Mouse (Mus musculus): Measurements from ENCODE around the gene Serinc3.
"Not testable (repeated sequence)": the region's sequence is repeated elsewhere in the genome, so short reads cannot be mapped to it uniquely, and the experiment has no call there.

Gene Serinc3
- long read RNA-seq, experiment 1, partial matches to known transcripts: 3 of 14 reads
- long read RNA-seq, experiment 1, other reads (novel, unspliced or antisense): 7 of 14 reads
- long read RNA-seq, experiment 2, partial matches to known transcripts: 3 of 14 reads
- long read RNA-seq, experiment 2, other reads (novel, unspliced or antisense): 9 of 14 reads

- intact Hi-C loops (cut with DNase I): loop anchor here (5.0 kb wide), 1 partner anchor 42 kb away; the partner anchor contains the start of gene Ttpal
Observed at GRCm38 (mm10) chr2:163644575-163645385, at the start of gene Serinc3. Serinc3 (minus strand) TSS chr2:163645131.

DNA sequence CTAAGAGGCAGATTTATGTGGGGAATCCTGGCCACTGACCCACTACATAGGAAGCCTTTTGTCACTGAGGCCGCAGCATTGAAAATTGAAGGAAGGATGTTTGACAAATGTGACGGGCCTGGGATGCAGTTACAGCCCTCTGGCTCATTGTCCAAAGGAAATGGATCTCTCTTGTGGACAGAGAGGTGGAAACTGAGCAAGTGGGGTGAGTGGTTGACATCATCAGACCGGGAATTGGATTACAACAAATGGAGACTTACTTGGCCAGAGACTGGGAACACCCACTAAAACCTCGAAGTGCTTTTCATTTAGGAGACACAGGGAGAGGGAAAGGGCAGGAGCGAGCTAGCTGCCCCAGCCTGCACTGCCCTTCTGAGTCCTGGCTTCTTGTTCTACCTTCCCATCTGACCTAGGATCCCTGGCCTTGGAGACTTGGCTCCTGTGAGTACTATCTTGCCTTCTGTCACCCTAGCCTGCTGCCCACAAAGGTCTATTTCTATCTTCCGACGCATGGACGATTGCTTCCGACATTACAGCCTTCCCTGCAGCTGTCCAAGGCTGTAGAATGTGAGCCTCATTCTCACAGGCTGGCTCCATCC, 48.9 kb upstream of the Serinc3 start:
- intact Hi-C loops (cut with DNase I): no loop called here

DNA sequence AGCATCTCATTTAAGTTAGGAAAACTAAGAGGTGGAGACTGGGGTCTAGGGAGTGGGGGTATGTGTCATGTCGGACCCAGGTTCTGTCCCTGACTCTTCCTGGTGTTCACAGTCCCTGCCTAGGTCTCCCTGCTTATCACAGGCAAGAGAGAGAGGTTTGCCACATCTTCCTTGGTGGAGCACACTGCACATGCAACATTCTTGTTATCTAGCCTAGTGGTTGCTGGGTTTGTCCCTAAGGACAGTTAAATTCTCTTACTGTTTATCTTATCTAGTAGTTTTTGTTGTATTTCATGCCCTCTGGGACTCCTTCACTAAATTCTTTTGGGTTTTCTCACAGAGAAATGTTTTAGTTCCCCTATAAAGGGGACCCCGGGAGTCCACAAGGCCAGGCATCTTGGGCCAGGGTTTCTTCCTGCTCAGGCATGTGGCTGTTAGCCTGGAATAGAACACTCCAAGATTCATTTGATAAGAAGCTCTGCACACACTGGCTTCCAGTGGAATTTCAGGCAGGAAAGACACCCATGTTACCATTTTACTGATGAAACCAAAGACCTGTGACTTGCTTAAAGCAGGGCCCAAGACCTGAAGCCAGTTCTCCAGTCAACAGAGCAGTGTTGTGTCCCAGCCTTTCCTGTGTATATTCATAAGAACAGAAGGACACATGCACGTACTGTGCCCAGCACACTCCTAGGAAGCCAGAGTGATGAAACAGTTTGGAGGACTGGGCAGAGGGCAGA, 48.1 kb upstream of the Serinc3 start:
- intact Hi-C loops (cut with DNase I): no loop called here

DNA sequence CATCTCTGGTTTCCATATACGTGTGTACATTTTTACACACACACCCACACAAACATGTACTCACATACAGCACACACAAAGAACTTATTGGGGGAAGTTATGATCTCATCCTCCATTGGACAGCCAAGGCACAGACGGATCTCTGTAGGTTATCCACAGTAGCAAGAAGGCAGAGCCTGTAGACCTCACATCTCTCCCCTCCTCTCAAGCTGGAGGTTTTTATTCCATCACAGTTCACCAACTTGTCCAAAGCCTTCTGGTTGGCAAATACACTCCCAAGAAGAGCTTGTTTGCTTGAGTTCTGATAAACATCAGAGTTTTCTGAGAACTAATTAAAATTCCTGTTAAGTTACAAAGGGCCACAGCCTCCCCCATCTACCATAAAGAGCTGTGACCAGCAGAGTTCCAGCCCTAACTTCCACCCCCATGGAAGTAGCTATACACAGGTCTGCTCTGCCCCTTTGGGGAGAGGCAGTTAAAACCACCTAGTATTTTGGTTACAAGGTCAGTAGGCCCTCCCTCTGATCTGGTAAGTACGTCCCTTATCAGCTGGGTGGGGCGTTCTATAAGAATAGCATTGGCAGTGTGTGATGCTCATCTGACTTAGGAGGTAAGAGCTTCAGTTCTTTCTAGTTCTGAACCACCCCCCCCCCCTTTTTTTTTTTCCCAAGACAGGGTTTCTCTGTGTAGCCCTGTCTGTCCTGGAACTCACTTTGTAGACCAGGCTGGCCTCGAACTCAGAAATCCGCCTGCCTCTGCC, 47.1 kb upstream of the Serinc3 start:
- intact Hi-C loops (cut with DNase I): no loop called here

GRCm38 (mm10) chr2:163690409-163691304, 45.7 kb upstream of the Serinc3 start:
- intact Hi-C loops (cut with DNase I): no loop called here

GRCm38 (mm10) chr2:163689771-163690170, 44.8 kb upstream of the Serinc3 start:
- intact Hi-C loops (cut with DNase I): no loop called here

- intact Hi-C loops (cut with DNase I): not testable (repeated sequence)
Observed at GRCm38 (mm10) chr2:163688377-163688776, 43.4 kb upstream of the Serinc3 start.

DNA sequence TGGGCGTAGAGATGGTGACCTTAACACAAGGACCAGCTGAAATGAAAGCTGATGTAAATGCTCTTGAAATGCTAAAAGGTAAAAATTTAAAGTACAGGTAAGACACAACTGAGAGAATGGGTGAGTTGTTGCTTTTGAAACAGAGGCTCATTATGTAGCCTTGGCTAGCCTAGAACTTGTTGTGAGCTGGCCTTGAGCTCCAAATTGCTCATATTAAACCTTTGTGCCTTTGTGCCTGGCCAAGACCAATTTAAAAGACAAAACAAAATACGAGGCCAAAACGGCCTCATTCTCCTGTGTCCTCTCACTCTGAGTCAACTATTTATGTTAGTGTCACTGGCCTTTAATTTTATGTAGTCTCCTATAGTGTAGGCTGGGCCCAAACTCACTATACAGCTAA, 42.0 kb upstream of the Serinc3 start:
- intact Hi-C loops (cut with DNase I): no loop called here

- intact Hi-C loops (cut with DNase I): no loop called here
Observed at GRCm38 (mm10) chr2:163686233-163686632, 41.3 kb upstream of the Serinc3 start.

GRCm38 (mm10) chr2:163685761-163686200, 40.9 kb upstream of the Serinc3 start:
- intact Hi-C loops (cut with DNase I): no loop called here

GRCm38 (mm10) chr2:163685287-163685686, 40.4 kb upstream of the Serinc3 start:
- intact Hi-C loops (cut with DNase I): no loop called here

DNA sequence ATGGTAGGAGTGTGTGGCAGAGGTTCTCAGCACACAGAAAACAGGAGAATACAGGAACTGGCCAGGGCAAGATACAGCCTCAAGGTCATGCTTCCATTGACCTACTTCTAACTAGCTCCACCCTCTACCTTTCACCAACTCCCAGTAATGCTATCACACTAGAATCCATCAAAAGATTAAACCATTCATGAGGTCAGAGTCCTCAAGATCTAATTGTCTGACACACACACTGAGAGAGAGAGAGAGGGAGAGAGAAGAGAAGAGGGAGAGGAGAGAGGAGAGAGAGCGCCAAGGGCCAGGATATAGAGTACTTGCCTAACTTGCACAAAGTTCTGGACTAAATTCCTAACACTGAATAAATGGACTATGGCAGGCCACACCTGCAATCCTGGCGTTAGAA, 37.4 kb upstream of the Serinc3 start:
- intact Hi-C loops (cut with DNase I): no loop called here

GRCm38 (mm10) chr2:163676745-163677144, 31.8 kb upstream of the Serinc3 start:
- intact Hi-C loops (cut with DNase I): no loop called here

- intact Hi-C loops (cut with DNase I): no loop called here
Observed at GRCm38 (mm10) chr2:163676321-163676720, 31.4 kb upstream of the Serinc3 start.

- intact Hi-C loops (cut with DNase I): no loop called here
Observed at GRCm38 (mm10) chr2:163675662-163676061, 30.7 kb upstream of the Serinc3 start.

- intact Hi-C loops (cut with DNase I): no loop called here
Observed at GRCm38 (mm10) chr2:163675144-163675619, 30.3 kb upstream of the Serinc3 start.

DNA sequence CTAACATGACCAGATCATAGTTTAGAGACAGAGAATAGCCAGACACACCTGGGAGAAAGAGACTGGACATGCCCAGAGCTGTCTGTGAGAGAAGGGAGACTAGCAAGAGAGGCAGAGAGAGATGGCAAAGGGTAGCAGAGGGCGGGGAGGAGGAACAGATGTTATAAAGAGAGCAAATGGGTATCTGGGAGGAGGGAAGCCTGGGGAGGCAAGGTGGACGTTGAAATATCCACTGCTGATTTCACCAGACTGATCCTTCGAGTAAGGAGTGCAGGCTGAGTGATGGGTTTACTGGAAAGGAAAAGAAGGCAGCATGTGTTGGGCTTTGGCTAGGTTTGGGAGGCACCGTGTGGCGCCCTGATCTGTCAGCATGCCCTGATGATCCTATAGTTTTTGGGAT, 29.5 kb upstream of the Serinc3 start:
- intact Hi-C loops (cut with DNase I): no loop called here

DNA sequence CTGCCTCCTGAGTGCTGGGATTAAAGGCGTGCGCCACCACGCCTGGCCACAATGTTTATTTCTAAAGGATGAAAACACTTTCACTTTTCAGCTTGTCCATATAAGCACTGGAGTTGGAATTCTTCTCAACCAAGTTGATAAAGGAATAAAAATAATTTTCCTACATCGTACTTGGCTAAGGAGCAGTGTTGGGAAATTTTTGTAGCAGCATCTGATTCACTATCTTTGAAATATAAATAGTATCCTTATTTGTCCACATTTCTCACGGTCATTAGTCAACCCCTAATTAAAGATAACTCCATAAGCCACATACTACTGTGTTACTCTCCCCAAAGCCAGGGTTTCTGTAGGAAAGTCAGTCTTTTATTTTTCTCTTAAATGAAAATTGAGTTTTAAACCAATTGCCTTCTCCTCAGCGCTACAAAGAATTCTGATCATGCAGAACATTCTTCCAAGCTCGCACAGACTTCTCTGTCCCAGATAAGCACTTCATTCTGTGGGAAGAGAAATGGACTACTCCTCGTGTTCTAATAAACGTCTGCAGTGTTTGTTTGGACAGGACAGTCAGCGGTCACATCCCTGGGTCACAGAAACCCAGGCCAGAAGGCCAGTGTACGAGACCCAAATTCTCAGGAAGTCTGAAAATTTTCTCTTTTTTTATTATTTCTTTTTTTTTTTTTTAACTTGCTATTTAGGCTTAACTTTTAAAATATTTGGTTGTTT, 26.1 kb upstream of the Serinc3 start:
- intact Hi-C loops (cut with DNase I): no loop called here

GRCm38 (mm10) chr2:163667045-163667444, 22.1 kb upstream of the Serinc3 start:
- intact Hi-C loops (cut with DNase I): no loop called here

Measured in adrenal gland (tissue).